Mouse (Mus musculus) liver, adult 2 months (tissue): ENCODE measurements at regions not wholly inside any gene's neighbourhood (a gene's known extent, or its start where the extent isn't known, plus 50 kb on each side); places are given as distances from the start of the nearest gene placed in this dataset.

ENCODE experiments used
- CTCF ChIP-seq: fragments of 200-500 bp; IDR thresholded peaks from 2 replicates; pipeline ENCODE4 v1.5.1; 2011; ENCODE audit warnings: low read depth, low read length, control low read depth
- POLR2A ChIP-seq: fragments of 200-500 bp; IDR thresholded peaks from 2 replicates; pipeline ENCODE4 v1.6.1; 2011; ENCODE audit warnings: low read length, control low read depth; ENCODE audit not compliant: insufficient read depth; ENCODE audit errors: extremely low read depth

DNA sequence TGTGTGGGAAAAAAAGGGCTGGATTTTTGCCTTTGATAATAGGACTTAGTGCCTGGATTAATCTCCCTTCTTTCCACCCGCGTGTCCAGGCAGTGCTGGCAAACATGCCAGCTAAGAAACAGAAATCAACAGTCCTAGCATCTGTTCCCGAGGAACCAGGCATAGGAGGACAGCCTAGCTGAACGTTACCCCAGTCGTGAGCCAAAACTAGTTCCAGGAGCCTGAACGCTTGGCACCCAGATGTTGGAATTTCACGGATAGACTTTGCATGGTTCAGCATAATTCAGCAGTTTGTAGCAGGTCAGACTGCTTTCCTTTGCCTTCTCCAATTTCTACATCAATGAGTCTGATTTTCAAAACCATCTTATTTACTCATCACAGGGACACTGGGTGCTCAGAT lies 62.6 kb upstream of the Kirrel3 start:
- TF ChIP-seq POLR2A: no peak
- TF ChIP-seq CTCF: no peak
